Mouse (Mus musculus): Measurements from ENCODE around the gene Megf8. TPM values are rescaled to one million over a fixed set of nuclear protein-coding genes. Genes with fewer than 3 reads are reported as not detected.

Gene Megf8
- polyA plus RNA-seq, 1 experiment from 2014 or later, result 11.4 TPM

GRCm38 (mm10) chr7:25385259-25385658 is 68.3 kb downstream of the Megf8 start:
- Histone ChIP-seq H3K27ac (ENCODE audit: low read depth) (no peak overlapping the region), H3K36me3 (ENCODE audit: control insufficient read depth, insufficient read depth, low read length) (peaks cover 63% of the 10 kb centered on the region), H3K4me3 (ENCODE audit: low read depth, low read length) (no peak overlapping the region), H3K9ac (ENCODE audit: low read length) (no peak overlapping the region), H3K4me2 (ENCODE audit: low read length) (no peak overlapping the region), H3K9me3 (ENCODE audit: control insufficient read depth, low read length) (no peaks in the 10 kb centered on the region), H3K4me1 (replicated peaks; ENCODE audit: control insufficient read depth, insufficient read depth, low read length) (peaks cover 17% of the 10 kb centered on the region), H3K27me3 (replicated peaks; ENCODE audit: control insufficient read depth, insufficient read depth, low read length) (no peaks in the 10 kb centered on the region)
- WGBS, result 91% methylated on average over 12 of the region's 12 CpGs
- DNase-seq (ENCODE audit: low spot score) (no peak), ATAC-seq (replicated peaks; ENCODE audit: low FRiP score, low TSS enrichment, low read depth) (no peak)

GRCm38 (mm10) chr7:25385850-25386555 is 69.0 kb downstream of the Megf8 start:
- H3K27me3 ChIP-seq (replicated peaks; ENCODE audit: control insufficient read depth, insufficient read depth, low read length), result no peaks in the 10 kb centered on the region
- H3K9ac ChIP-seq (ENCODE audit: low read length), result no peak overlapping the region
- no peak for DNase-seq (ENCODE audit: low spot score)
- H3K36me3 ChIP-seq (ENCODE audit: control insufficient read depth, insufficient read depth, low read length), result peaks cover 63% of the 10 kb centered on the region
- 71% methylated on average over 12 of the region's 12 CpGs for WGBS
- H3K27ac ChIP-seq (ENCODE audit: low read depth), result peak overlapping the region; percentile 62; the same call in 1 of the 2 replicates
- no peaks in the 10 kb centered on the region for H3K9me3 ChIP-seq (ENCODE audit: control insufficient read depth, low read length)
- H3K4me3 ChIP-seq (ENCODE audit: low read depth, low read length), result no peak overlapping the region
- peaks cover 22% of the 10 kb centered on the region for H3K4me1 ChIP-seq (replicated peaks; ENCODE audit: control insufficient read depth, insufficient read depth, low read length)
- no peak for ATAC-seq (replicated peaks; ENCODE audit: low FRiP score, low TSS enrichment, low read depth)
- H3K4me2 ChIP-seq (ENCODE audit: low read length), result no peak overlapping the region; the same call in 1 of the 2 replicates

- ATAC-seq (replicated peaks; ENCODE audit: low FRiP score, low TSS enrichment, low read depth) (no peak), DNase-seq (ENCODE audit: low spot score) (no peak)
- 92% methylated on average over 18 of the region's 18 CpGs for WGBS
- Histone ChIP-seq H3K9ac (ENCODE audit: low read length) (no peak overlapping the region), H3K4me3 (ENCODE audit: low read depth, low read length) (no peak overlapping the region), H3K4me1 (replicated peaks; ENCODE audit: control insufficient read depth, insufficient read depth, low read length) (peaks cover 22% of the 10 kb centered on the region), H3K4me2 (ENCODE audit: low read length) (no peak overlapping the region), H3K36me3 (ENCODE audit: control insufficient read depth, insufficient read depth, low read length) (peaks cover 46% of the 10 kb centered on the region), H3K9me3 (ENCODE audit: control insufficient read depth, low read length) (no peaks in the 10 kb centered on the region), H3K27ac (ENCODE audit: low read depth) (no peak overlapping the region), H3K27me3 (replicated peaks; ENCODE audit: control insufficient read depth, insufficient read depth, low read length) (no peaks in the 10 kb centered on the region)
Observed at GRCm38 (mm10) chr7:25387811-25388440, 71.0 kb downstream of the Megf8 start.

GRCm38 (mm10) chr7:25388916-25389315 is 72.0 kb downstream of the Megf8 start:
- no peak overlapping the region for H3K27ac ChIP-seq (ENCODE audit: low read depth)
- 87% methylated on average over 7 of the region's 7 CpGs for WGBS
- ATAC-seq (replicated peaks; ENCODE audit: low FRiP score, low TSS enrichment, low read depth) (no peak), DNase-seq (ENCODE audit: low spot score) (no peak)
- peaks cover 36% of the 10 kb centered on the region for H3K36me3 ChIP-seq (ENCODE audit: control insufficient read depth, insufficient read depth, low read length)
- H3K9ac ChIP-seq (ENCODE audit: low read length), result no peak overlapping the region
- no peaks in the 10 kb centered on the region for H3K27me3 ChIP-seq (replicated peaks; ENCODE audit: control insufficient read depth, insufficient read depth, low read length)
- H3K4me1 ChIP-seq (replicated peaks; ENCODE audit: control insufficient read depth, insufficient read depth, low read length), result peaks cover 25% of the 10 kb centered on the region
- H3K9me3 ChIP-seq (ENCODE audit: control insufficient read depth, low read length), result no peaks in the 10 kb centered on the region
- H3K4me2 ChIP-seq (ENCODE audit: low read length), result no peak overlapping the region
- H3K4me3 ChIP-seq (ENCODE audit: low read depth, low read length), result no peak overlapping the region

- no peak overlapping the region for H3K4me2 ChIP-seq (ENCODE audit: low read length)
- peak; percentile 30; the same call in 1 of the 2 replicates for ATAC-seq (replicated peaks; ENCODE audit: low FRiP score, low TSS enrichment, low read depth)
- peaks cover 35% of the 10 kb centered on the region for H3K4me1 ChIP-seq (replicated peaks; ENCODE audit: control insufficient read depth, insufficient read depth, low read length)
- no peak overlapping the region for H3K9ac ChIP-seq (ENCODE audit: low read length)
- H3K27ac ChIP-seq (ENCODE audit: low read depth), result peak overlapping the region; percentile 34; the same call in 1 of the 2 replicates
- WGBS, result 56% methylated on average over 8 of the region's 8 CpGs
- H3K36me3 ChIP-seq (ENCODE audit: control insufficient read depth, insufficient read depth, low read length), result peaks cover 23% of the 10 kb centered on the region
- DNase-seq (ENCODE audit: low spot score), result no peak
- H3K4me3 ChIP-seq (ENCODE audit: low read depth, low read length), result no peak overlapping the region
- no peaks in the 10 kb centered on the region for H3K27me3 ChIP-seq (replicated peaks; ENCODE audit: control insufficient read depth, insufficient read depth, low read length)
- H3K9me3 ChIP-seq (ENCODE audit: control insufficient read depth, low read length), result no peaks in the 10 kb centered on the region
Observed at GRCm38 (mm10) chr7:25390054-25390770, 73.2 kb downstream of the Megf8 start.

GRCm38 (mm10) chr7:25390986-25391385 is 74.0 kb downstream of the Megf8 start:
- Histone ChIP-seq H3K4me2 (ENCODE audit: low read length) (no peak overlapping the region), H3K4me1 (replicated peaks; ENCODE audit: control insufficient read depth, insufficient read depth, low read length) (peaks cover 31% of the 10 kb centered on the region), H3K27ac (ENCODE audit: low read depth) (peak overlapping the region; percentile 34; the same call in 1 of the 2 replicates), H3K9ac (ENCODE audit: low read length) (no peak overlapping the region), H3K36me3 (ENCODE audit: control insufficient read depth, insufficient read depth, low read length) (peaks cover 18% of the 10 kb centered on the region), H3K9me3 (ENCODE audit: control insufficient read depth, low read length) (no peaks in the 10 kb centered on the region), H3K27me3 (replicated peaks; ENCODE audit: control insufficient read depth, insufficient read depth, low read length) (no peaks in the 10 kb centered on the region), H3K4me3 (ENCODE audit: low read depth, low read length) (no peak overlapping the region)
- 52% methylated on average over 2 of the region's 2 CpGs for WGBS
- DNase-seq (ENCODE audit: low spot score) (no peak), ATAC-seq (replicated peaks; ENCODE audit: low FRiP score, low TSS enrichment, low read depth) (no peak)

- WGBS, result 86% methylated on average over 2 of the region's 2 CpGs
- no peaks in the 10 kb centered on the region for H3K9me3 ChIP-seq (ENCODE audit: control insufficient read depth, low read length)
Observed at GRCm38 (mm10) chr7:25391856-25392453, 75.0 kb downstream of the Megf8 start.

GRCm38 (mm10) chr7:25392851-25393250 is 75.9 kb downstream of the Megf8 start:
- Histone ChIP-seq H3K36me3 (ENCODE audit: control insufficient read depth, insufficient read depth, low read length) (peaks cover 7% of the 10 kb centered on the region), H3K27me3 (replicated peaks; ENCODE audit: control insufficient read depth, insufficient read depth, low read length) (no peaks in the 10 kb centered on the region), H3K4me2 (ENCODE audit: low read length) (no peak overlapping the region), H3K9me3 (ENCODE audit: control insufficient read depth, low read length) (no peaks in the 10 kb centered on the region), H3K27ac (ENCODE audit: low read depth) (no peak overlapping the region), H3K9ac (ENCODE audit: low read length) (no peak overlapping the region), H3K4me3 (ENCODE audit: low read depth, low read length) (no peak overlapping the region), H3K4me1 (replicated peaks; ENCODE audit: control insufficient read depth, insufficient read depth, low read length) (peaks cover 32% of the 10 kb centered on the region)
- ATAC-seq (replicated peaks; ENCODE audit: low FRiP score, low TSS enrichment, low read depth) (no peak), DNase-seq (ENCODE audit: low spot score) (no peak)
- WGBS, result 55% methylated on average over 7 of the region's 7 CpGs

More at GRCm38 (mm10) chr7:25391856-25392453, 75.0 kb downstream of the Megf8 start:
- Histone ChIP-seq H3K27me3 (replicated peaks; ENCODE audit: control insufficient read depth, insufficient read depth, low read length) (no peaks in the 10 kb centered on the region), H3K36me3 (ENCODE audit: control insufficient read depth, insufficient read depth, low read length) (peaks cover 16% of the 10 kb centered on the region), H3K4me2 (ENCODE audit: low read length) (no peak overlapping the region), H3K4me1 (replicated peaks; ENCODE audit: control insufficient read depth, insufficient read depth, low read length) (peaks cover 32% of the 10 kb centered on the region), H3K27ac (ENCODE audit: low read depth) (no peak overlapping the region), H3K4me3 (ENCODE audit: low read depth, low read length) (no peak overlapping the region), H3K9ac (ENCODE audit: low read length) (no peak overlapping the region)
- ATAC-seq (replicated peaks; ENCODE audit: low FRiP score, low TSS enrichment, low read depth) (no peak), DNase-seq (ENCODE audit: low spot score) (no peak)

Data from intestine, embryonic 14.5 days (tissue).